Mouse (Mus musculus) adrenal gland, adult 2 months (tissue): Measurements from ENCODE around the gene Myrf. TPM values are rescaled to one million over a fixed set of nuclear protein-coding genes. Genes with fewer than 3 reads are reported as not detected.

ENCODE experiments used
- DNase-seq: peaks from one replicate; pipeline ENCODE4 v3.0.0; 2021
- polyA plus RNA-seq: library from polyadenylated mRNA; depleted of rRNA; stranded (reverse); fragments of >200 nt; gene quantifications from 2 replicates; pipeline ENCODE4 v1.2.3, GENCODE M21; 2012
- total RNA-seq, 2 experiments: library from RNA; stranded (reverse); gene quantifications; 2 replicates each; pipeline ENCODE4 v1.2.3; 2021

The Myrf gene
- total and polyA plus RNA-seq, 3 experiments: 2.3 to 3.1 (median 2.7) TPM

DNA sequence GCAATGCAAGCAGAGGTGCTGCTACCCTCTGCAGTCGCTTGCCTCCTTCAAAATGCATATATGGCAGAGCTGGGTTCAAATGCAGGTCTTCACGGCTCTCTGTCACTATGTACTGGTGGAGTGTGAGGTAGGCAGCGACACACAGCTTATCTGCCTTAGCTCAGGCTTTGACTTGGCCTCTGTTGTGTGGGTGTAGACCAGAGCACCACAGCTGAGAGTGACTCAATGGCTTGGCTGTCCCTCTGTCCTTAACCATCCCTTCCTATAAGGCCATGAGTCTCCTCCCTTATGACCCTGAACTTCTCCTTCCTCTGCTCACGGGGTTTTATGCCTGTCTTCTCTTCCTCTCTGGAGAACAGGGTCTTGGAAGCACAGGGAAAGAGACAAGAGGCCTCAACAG lies 29.7 kb downstream of the Myrf start:
- DNase-seq: peak; percentile 73

GRCm38 (mm10) chr19:10208851-10209250 lies 31.7 kb downstream of the Myrf start:
- no peak for DNase-seq

GRCm38 (mm10) chr19:10205051-10205450 lies 35.5 kb downstream of the Myrf start:
- no peak for DNase-seq

DNA sequence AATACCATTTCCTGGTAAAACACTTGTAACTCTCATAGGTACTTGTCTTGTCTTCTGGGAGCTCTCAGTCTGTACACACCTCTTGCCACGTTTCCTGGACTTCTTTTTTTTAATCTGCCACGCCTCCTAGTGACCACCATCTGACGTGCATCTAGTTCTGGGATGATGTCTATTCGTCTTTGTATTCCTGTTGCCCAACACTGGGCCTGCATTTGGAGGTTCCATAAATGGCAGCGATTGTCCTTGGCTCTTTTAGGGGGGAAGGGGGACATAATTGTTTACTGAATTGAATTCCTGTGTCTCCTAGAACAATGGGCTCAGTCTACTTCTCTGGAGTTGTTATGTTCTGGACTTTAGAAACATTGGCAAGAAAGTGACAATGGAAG lies 35.9 kb downstream of the Myrf start:
- DNase-seq: peak; percentile 70

DNA sequence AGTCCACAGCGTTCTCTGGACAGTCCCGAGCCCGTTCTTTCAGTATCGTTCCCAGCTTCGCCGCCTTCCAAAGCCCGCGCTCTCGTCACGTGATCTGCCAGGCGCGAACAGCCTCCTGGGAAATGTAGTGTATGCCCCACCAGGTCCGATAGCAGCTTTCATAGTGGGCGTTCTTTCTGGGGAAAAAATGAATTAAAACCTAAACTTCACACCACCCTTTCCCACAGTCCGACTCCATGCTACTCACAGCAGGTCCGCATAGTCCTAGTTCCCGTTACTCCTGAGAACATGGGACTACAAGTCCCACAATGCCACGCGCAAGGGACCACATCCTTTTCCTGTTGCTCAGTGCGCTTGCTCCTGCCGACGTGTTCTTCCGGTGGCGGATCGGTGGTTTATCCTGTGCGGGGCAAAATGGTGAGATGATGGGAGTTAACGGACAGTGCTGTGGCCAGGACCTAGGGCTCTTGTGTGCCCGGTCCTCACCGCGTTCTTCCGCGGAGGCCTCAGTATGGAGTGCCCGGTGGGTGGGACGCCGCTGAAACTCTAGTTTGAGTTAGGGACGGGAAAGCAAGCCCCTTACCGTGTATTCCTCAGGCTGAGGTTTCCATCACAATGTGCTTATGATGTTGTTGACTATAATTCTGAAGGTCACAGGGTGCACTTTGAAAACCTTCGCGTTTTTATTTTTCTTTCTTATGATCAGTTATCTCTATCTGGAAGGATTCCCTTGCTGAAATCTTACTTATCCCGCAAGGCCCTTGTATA lies 36.5 kb downstream of the Myrf start, which contains the start of the genes Tmem258 and Fen1:
Tmem258 (plus strand) TSS at position 167 of the 768 bp plus-strand sequence.
Fen1 (minus strand) TSS at position 322 of the 768 bp plus-strand sequence.
- DNase-seq: peak; percentile 90

DNA sequence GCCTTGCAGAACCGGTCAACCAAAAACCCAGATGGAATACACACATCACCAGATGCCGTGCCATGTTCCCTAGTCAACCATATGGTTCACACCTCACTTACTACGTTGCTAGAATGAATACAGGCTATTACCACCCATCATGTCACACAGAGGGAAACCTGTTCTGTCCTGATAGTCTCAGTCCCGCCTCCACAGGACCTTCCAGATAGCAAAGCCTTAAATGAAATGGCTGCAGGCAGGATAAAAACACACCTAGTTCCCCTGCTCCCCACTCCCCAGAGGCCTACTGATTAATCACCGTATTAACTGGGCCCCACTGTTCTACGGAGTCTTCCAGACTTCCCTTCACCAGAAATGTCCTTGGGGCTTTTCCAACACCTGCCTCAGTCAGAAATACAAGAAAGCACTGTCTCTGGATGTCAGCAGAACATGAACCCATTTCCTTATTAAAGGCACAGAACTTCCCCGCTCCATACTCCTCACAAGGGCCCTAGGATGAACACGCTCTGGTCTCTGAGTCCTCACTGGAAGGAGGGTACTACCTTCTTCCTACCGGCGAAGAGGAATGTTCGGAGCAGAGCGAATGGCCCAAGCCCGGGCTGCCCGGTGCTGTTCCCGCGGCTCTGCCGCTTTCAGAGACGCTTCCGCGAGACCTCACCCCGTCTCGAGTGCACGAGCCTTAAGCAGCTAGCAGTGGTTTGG lies 37.3 kb downstream of the Myrf start:
- DNase-seq: no peak

GRCm38 (mm10) chr19:10198723-10199122 lies 41.8 kb downstream of the Myrf start:
- peak; percentile 83 for DNase-seq

- no peak for DNase-seq
Observed at GRCm38 (mm10) chr19:10198286-10198685, 42.3 kb downstream of the Myrf start.

DNA sequence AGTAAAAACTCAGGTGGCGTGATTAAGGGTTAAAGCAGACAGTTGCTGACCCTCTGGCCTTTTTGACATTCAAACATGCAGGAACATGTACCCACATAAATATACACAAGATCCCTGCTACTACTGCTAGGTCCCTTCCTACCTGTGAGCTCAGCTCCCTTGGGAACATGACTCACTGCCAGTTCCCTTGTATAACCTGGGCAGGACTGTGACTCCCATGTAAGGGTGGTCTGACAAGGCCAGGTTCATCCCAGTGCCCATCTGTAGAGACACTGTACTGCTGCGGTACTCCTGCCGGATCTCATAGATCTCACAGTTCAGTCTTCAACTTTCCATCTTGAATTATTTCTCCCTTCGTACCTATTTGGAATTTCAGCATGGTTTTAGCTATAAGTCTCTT lies 43.4 kb downstream of the Myrf start:
- DNase-seq: no peak

GRCm38 (mm10) chr19:10195252-10195651 lies 45.3 kb downstream of the Myrf start:
- DNase-seq: peak; percentile 76

DNA sequence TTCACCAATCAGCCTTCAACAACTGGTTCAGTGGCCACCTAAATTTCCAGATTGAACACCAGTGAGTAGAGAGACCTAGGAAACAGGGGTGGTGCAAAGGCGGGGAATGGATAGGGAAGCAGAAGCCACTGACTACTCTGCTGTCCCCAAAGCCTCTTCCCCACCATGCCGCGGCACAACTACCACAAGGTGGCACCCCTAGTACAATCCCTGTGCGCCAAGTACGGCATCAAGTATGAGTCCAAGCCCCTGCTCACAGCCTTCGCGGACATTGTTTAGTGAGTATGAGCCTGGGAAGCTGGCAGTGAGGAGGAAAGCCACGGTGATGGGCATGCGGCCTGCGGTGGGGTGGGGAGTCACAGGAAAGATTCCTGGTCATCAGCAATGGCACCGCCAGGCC lies 46.2 kb downstream of the Myrf start:
- no peak for DNase-seq

DNA sequence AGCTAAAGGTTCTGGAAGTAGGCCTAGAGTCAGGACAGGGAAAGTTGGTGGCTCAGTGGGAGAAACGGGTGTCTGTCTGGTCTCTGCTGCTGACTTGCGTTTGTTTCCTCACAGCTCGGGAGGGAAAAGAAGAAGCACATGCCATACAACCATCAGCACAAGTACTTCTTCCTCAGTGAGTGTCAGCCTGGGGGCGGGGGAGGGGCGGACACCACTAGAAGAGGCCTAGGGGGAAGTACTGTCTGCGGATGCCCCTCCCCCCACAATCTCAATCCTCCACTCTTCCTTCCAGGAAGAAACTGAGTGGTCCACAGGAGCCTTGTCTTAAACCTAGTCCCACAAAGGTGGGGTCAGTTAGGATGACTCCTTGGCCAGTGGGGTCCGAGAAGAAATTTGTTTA lies 49.2 kb downstream of the Myrf start:
- DNase-seq: no peak

DNA sequence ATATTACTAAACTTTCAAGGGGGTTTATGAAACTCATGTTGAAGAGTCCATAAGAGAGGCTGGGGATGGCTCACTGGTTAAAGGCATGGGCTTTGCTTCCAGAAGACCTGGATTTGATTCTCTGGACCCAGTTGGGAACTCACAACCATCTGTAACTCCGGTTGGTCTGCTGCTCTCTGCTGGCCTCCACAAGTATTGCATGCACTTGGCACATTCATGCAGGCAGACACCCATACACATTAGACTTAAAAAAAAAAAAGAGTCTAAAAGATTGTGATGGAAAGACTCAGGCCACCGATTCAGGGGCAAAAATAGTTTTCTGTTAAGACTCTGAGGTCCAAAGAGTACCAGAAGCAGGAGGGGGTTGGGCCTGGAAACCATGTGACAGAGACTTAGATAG lies 49.8 kb downstream of the Myrf start:
- DNase-seq: peak; percentile 79

DNA sequence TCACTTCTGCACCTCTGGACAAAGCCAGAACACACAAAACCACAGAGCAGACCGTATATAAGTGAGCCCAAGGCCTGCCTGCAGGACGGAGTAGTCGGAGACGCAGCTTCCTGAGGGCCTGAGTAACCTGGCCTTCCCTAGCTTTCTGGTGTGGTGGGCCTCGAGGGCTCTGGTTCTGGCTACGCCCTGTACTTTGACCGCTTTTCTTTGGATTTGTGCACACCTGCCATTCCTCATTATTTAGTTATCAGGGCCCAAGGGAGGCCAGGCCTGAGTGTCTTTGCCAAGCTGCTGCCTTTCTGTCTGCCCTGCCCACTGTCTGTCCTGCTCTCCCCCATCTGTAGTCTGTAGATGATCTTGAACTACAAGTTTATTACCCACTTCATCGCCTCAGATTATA lies 50.6 kb downstream of the Myrf start:
- no peak for DNase-seq

DNA sequence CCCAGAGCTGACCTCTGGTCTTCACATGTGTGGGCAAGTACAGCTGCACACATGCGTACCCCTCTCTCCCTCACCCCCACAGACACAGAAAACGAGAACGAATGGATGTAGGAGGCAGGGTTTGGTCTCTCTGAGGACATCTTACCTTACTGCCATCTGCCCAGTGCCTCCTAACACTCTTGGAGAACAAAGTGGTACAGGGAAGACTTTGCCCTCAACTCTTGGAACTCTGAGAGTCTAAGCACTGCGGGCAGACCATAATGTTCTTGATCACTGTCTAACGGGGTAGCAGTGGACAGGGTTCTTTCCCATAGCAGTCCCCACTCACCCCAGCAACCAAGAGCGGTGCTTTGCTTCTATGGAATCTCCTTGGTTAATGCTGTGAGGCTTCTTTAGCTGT lies 51.5 kb downstream of the Myrf start:
- no peak for DNase-seq

- peak; percentile 79 for DNase-seq
Observed at GRCm38 (mm10) chr19:10188281-10188811, 52.2 kb downstream of the Myrf start.

- DNase-seq: no peak
Observed at GRCm38 (mm10) chr19:10186569-10186968, 54.0 kb downstream of the Myrf start.

DNA sequence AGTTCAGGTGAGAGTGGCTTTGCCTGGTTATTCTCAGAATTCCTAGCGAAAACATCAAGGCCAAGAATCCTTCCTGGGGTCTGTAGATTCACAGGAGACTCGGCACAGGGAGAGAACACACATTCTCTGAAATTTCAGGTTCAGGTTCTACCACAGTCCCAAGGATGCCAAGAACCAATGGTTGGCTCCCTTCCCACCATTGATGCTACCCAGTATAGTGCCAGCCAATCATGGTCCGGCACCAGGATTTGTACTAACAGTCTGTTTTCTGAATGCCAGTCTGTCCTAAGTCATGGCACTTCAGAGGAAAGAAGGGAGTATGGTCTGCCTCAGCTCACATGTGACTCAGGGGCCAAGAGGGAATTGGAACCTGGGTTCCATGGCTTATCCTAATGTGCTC lies 54.7 kb downstream of the Myrf start:
- no peak for DNase-seq

DNA sequence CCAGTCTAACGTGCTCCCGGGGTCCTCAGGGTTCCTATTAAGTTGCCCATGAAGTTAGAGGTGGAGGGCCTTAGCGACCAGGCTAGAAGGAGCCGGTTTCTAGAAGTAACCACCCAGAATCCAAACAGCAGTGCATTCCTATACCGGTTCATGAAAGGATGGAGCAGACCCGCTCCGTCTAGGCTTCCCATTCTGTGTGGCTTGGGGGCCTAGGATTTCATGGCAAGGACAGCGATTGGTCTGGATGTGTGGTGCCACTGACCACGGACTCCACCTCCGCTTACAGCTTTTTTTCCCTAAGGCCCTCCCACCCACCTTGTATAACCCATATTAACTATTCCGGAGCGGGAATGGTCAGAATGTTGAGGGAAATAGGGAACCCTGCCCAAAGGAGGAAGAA lies 56.5 kb downstream of the Myrf start:
- peak; percentile 80 for DNase-seq

GRCm38 (mm10) chr19:10183299-10183983 lies 57.1 kb downstream of the Myrf start:
- DNase-seq: peak; percentile 84

GRCm38 (mm10) chr19:10182670-10183298 lies 57.8 kb downstream of the Myrf start, which contains the start of gene Fads1:
TSS of gene Fads1 (plus strand) at chr19:10182888.
- DNase-seq: peak; percentile 97

DNA sequence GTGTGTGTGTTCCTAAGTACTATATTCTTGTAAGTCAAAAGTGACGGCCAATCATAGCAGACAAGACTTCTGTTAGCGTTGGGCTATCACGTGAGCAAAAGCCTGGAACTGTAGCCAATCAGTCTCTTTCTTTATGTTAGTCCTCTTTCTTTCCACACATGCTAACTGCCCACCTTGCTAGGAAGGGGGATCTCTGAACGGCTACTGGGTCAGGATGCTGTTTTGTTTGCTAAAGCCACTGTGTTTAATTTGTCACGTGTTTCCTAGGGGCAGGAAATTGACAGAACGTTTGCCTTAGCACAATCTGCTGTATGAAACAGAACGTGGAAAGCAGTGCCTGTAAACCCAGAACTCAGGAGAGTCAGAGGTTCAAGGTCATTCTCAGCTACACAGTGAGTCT lies 58.4 kb downstream of the Myrf start:
- no peak for DNase-seq
